Mouse (Mus musculus): Measurements from ENCODE around the gene 4930583I09Rik.

Gene 4930583I09Rik

GRCm38 (mm10) chr17:64835928-64836327 lies at the start of gene 4930583I09Rik:
Gene 4930583I09Rik, minus strand, starts transcription at chr17:64836071.
- DNase-seq, result no peak

DNA sequence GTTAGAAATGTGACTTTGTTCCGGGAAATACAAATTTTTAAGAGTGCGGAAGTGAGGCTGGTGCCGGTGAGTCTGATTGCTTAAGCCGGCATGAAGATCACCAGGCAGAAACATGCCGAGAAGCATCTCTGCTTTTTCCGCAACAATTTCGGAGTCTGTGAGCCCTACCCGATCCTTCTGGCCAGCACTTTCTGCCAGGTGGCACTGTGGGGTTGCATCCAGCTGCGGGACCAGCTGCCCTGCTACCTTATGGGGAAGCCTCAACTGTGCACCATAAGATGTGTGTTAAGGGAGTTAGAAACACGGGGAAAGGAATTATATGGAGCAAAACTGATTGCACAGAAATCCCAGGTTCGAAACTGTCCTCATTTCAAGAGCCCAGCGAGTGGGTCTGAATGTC lies 40.2 kb upstream of the 4930583I09Rik start:
- no peak for DNase-seq

DNA sequence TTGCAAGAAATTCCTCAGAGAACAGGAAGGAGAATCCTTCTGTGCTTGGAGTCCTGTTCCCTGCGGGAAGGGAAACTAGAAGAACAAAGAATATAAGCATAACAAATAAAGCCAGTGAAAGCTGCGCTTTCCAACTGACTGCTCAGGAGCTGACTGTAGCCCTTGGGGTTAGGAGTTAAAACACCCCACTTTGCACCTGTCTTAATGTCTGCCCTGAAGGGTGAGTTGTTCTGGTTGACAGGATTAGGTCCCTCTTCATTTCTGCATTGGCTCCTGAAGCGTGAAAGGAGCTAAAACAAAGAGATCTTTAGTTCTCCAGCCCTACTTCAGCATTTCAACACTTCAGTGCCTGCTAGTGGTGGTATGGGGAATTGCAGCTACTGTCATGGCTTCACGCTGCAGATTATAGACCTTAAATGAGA lies 37.8 kb upstream of the 4930583I09Rik start:
- DNase-seq, result peak in 1 of 2 experiments; percentile 51

GRCm38 (mm10) chr17:64863817-64864216 lies 27.9 kb upstream of the 4930583I09Rik start:
- DNase-seq, result no peak

DNA sequence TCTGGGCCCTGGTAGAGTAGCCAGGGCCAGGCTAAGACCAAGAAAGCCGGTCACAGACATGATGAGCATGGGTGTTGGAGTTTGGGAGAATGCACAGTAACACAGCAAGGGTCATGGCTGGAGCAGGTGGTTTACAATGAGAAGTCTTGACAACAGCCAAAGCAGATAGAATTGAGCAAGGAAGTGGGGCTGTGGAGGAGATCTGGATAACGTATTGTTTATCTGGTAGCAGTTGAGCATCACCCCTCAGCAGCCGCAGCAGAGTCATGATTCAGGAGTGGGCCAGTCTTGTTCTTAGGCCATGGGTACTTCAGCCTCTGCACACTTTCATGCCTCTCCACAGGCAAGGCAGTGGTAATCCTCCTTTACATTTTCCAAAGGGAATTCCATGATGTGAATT lies 25.1 kb upstream of the 4930583I09Rik start:
- DNase-seq, result no peak

- DNase-seq, result no peak
Observed at GRCm38 (mm10) chr17:64858848-64859247, 23.0 kb upstream of the 4930583I09Rik start.

DNA sequence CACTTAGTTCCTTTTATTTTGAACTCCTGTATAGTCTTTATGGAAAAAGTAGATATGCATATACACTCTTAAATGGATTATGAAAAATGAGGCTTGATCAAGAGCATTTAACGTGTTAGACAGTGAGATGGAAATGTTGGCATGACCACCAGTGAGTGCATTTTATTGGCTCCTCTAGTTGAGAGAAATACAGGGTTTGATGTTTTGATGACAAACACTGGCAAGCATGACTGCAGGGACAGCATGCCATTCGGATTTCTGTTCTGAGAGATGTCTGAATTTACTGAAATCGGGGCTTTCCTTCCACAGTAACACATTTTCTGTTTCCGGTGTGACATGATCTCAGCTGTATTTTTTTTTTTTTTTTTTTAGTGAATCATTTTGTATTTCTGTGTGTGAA lies 12.2 kb upstream of the 4930583I09Rik start:
- no peak for DNase-seq

GRCm38 (mm10) chr17:64846654-64847053 lies 10.8 kb upstream of the 4930583I09Rik start:
- DNase-seq, result no peak

GRCm38 (mm10) chr17:64836892-64837291 lies 1.0 kb upstream of the 4930583I09Rik start:
- no peak for DNase-seq

GRCm38 (mm10) chr17:64836352-64836751 lies 481 bp upstream of the 4930583I09Rik start:
- DNase-seq, result no peak

DNA sequence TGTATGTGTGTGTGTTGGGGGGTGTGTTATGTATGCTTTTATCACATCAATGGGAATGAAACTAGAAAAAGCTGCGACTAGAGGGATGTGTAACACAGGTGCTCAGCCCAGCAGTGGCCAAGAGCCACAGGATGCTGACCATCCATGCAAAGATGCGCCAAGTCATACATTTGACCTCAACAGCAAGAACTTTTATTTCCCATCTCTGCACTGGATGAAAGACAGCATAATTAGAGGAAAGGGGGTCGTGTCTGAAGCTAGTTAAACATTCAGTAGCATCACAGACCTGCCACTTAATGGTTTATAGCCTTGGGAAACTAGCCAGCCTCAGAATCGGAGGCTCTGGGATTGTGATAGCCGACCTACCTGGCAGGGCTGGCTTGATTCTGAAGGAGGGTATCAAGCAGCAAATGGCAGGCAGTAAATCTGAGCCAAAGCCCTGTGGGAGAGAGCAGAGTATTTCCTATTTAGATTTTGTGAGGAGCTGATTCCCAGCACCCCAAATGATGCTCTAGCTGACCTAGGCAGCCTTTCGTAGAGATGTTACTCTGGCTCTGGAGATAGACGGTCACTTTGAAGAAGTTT lies 1.9 kb downstream of the 4930583I09Rik start:
- no peak for DNase-seq

GRCm38 (mm10) chr17:64833071-64833470 lies 2.8 kb downstream of the 4930583I09Rik start:
- no peak for DNase-seq

DNA sequence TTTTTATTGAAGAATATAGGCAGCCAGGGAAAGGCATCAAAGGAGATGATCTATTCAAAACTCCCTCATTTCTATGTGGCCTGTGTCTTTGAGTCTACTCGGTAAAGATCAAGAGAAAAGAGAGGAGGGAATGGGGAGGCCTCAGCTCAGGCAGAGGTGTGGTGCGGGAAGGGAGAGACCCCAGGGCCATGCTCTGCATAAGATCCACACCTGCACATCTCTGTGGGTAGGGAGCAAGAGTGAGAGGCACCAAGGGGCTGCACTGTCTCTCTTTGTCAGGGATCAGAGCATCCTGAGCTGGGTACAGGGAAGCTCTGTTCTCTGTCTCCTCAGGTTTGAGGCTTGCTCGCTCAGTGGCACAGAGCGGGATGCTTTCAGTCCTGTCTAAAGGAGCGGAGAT lies 8.4 kb downstream of the 4930583I09Rik start:
- DNase-seq, result no peak

GRCm38 (mm10) chr17:64826843-64827242 lies 9.0 kb downstream of the 4930583I09Rik start:
- DNase-seq, result no peak

- DNase-seq, result no peak
Observed at GRCm38 (mm10) chr17:64822561-64822960, 13.3 kb downstream of the 4930583I09Rik start.

DNA sequence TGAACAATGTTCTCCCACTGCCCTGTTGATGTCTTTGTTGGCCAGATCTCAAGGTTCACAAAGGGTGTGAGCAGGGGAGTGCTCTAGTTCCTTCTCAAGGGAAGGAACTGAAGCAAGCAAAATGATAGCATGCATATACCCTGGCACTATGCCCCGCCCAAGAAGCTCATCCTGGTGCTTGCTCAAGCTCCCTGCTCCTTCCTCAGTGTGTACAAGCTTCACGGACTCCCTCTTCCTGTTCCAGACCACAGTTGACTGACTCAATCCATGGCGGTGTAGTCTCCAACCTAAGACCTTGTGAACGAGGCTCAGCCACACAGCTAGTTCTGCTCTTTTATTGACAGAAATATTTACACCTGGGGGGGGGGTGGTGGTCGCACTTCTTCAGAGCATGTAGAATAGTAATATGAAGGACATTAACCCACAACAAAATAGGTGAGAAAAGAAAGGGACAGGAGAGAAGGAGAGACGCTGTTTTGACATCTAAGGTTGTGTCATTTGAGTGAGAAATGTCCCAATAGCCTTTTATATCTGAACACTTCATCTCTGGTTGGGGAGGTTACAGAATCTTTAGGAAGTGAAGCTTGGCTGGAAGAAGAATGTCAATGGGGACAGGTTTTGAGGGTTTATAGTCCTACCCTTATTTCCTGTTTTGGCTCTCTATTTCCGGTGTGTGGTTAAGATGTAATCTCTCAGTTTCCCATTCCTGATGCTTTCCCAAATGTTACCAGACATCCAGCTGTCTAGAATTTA lies 14.9 kb downstream of the 4930583I09Rik start:
- DNase-seq, result no peak

DNA sequence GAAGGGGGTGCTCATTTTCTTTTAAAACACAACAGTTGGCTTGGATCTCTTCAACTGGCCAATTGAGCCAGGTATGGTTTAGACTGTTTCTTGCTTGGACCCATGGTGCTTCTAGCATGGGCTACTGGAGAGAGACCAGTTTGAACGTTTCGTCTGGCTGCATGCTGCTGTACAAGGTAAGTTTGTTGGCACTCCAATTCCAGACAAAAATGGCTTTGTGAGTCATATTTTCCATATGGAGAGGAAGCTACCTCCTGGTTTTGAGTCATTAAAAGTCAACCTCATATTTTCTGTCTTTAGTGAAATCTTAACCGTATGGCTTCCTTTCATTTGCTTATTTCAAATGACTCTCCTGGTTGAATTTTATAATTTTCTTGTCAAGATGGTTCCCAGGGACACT lies 19.6 kb downstream of the 4930583I09Rik start:
- no peak for DNase-seq

GRCm38 (mm10) chr17:64815806-64816205 lies 20.1 kb downstream of the 4930583I09Rik start:
- no peak for DNase-seq

- DNase-seq, result no peak
Observed at GRCm38 (mm10) chr17:64813568-64813967, 22.3 kb downstream of the 4930583I09Rik start.

- no peak for DNase-seq
Observed at GRCm38 (mm10) chr17:64806035-64806589, 29.8 kb downstream of the 4930583I09Rik start.

DNA sequence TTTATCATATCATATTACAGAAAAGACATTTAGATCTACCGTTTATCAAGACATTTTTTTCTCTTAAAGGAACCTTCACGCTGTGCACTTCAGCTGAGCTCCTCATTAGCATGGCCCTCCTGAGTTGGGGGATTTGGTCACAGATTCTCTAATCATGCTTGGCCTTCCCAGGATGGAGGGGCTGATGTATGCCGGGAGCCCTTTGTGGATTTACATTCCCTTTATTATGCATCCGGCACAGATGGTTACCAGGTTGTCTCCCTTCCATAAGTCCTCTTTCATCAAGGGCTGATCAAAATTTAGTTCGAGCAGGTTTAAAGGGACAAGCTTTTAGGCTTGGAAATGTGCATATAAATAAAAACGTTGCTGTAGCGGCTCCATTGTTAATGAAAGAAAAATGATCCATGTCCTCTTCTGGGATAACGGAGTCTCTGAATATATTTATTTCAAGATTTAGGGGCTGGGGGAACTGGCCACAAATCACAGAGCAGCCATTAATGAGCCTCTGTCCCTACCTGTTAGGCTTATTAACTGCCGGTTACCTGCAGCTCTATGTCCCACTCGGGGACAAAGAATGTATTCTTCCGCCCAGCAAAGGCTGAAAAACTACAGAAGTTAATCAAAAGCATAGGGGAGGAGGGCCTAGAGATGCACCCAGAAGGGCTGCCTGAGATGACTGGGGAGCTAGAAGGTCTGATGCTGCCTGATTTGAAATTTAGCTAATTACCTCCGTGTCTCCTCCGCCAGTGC lies 31.3 kb downstream of the 4930583I09Rik start:
- DNase-seq, result no peak

GRCm38 (mm10) chr17:64802956-64803275 lies 33.0 kb downstream of the 4930583I09Rik start:
- DNase-seq, result no peak

GRCm38 (mm10) chr17:64802168-64802955 lies 33.5 kb downstream of the 4930583I09Rik start:
- DNase-seq, result no peak

Data from kidney, postnatal 25 days (tissue).